Mouse (Mus musculus) neural tube, embryonic 13.5 days (tissue): ENCODE measurements around the gene Dpm3. TPM values are rescaled to one million over a fixed set of nuclear protein-coding genes. Genes with fewer than 3 reads are reported as not detected.

ENCODE experiments used
- ATAC-seq: fragments of 200-750 bp; cut with Nextera tagmentation; 2 replicates; pipeline ENCODE4 v1.8.0; 2017; ENCODE audit warnings: low read depth, mild to moderate bottlenecking, moderate TSS enrichment, moderate library complexity
- H3K27ac ChIP-seq: fragments of 300-500 bp; sonication (generic); replicated peaks from 2 replicates; pipeline ENCODE4 v1.5.1; 2015; ENCODE audit warnings: moderate library complexity, mild to moderate bottlenecking, inconsistent platforms
- H3K27me3 ChIP-seq: fragments of 300-500 bp; sonication (generic); 2 replicates; pipeline ENCODE4 v1.6.1; 2015; ENCODE audit warnings: mild to moderate bottlenecking, inconsistent platforms
- H3K36me3 ChIP-seq: fragments of 300-500 bp; sonication (generic); 2 replicates; pipeline ENCODE4 v1.6.1; 2015; ENCODE audit warnings: mild to moderate bottlenecking, inconsistent platforms
- H3K4me1 ChIP-seq: fragments of 300-500 bp; sonication (generic); replicated peaks from 2 replicates; pipeline ENCODE4 v1.6.1; 2015; ENCODE audit warnings: inconsistent platforms
- H3K4me2 ChIP-seq: fragments of 300-500 bp; sonication (generic); 2 replicates; pipeline ENCODE4 v1.6.1; 2015; ENCODE audit warnings: inconsistent platforms, mild to moderate bottlenecking, moderate library complexity
- H3K4me3 ChIP-seq: fragments of 300-500 bp; sonication (generic); 2 replicates; pipeline ENCODE4 v1.5.1; 2015; ENCODE audit warnings: mild to moderate bottlenecking, inconsistent platforms
- H3K9ac ChIP-seq: fragments of 300-500 bp; sonication (generic); 2 replicates; pipeline ENCODE4 v1.6.1; 2015; ENCODE audit warnings: moderate library complexity, mild to moderate bottlenecking, inconsistent platforms
- H3K9me3 ChIP-seq: fragments of 300-500 bp; sonication (generic); 2 replicates; pipeline ENCODE4 v1.6.1; 2016; ENCODE audit warnings: inconsistent platforms
- WGBS: fragments of 180-500 bp; shearing (Covaris S2); methylation state at CpG from one replicate; pipeline ENCODE4 v1.1.7; 2015; 5-methylcytosine and 5-hydroxymethylcytosine counted together
- polyA plus RNA-seq: library from polyadenylated mRNA; unstranded; fragments of >200 nt; fragmentation: Nextera tagmentation; extraction: Ambion mirVana; gene quantifications from 2 replicates; pipeline ENCODE4 v1.2.1, GENCODE M21; 2015

Gene Dpm3
- polyA plus RNA-seq, 1 experiment from 2014 or later: 81.4 TPM

DNA sequence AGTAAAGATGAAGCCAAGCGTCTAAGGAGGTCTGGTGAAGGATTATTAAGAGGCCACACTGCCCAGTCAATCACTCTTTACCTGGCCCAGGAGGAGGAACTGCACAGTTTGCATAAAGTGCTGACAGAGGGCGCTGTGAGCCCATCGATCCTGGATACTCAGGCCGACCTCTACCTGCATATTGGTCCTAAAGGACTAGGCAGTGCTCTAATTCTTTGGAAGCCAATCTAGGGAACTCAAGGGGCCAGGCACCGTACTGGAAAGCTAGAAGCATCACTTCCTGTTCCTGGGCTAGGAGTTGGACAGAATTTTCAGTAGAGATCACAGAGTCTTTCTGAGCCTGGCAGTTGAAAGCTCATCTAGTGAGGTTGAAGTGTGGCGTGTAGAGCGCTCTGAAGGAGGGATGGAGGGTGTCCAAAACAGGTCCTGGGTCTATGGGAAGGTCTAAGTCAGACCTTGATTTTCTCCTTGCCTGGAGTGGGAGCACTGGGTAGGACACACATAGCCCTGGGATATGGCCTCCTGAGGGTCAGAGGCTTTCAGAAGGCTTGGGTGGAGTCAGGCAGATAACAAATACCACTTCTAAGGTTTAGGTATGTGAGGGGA, 8.6 kb upstream of the Dpm3 start:
- Histone ChIP-seq H3K9ac (no peak overlapping the region), H3K36me3 (peaks cover 11% of the 10 kb centered on the region), H3K4me3 (no peak overlapping the region), H3K4me2 (no peak overlapping the region), H3K4me1 (peaks cover 40% of the 10 kb centered on the region), H3K27me3 (no peaks in the 10 kb centered on the region), H3K9me3 (no peaks in the 10 kb centered on the region), H3K27ac (peak overlapping the region; percentile 4; the same call in 1 of the 2 replicates)
- 22% methylated on average over 7 of the region's 7 CpGs for WGBS
- ATAC-seq: no peak

- Histone ChIP-seq H3K4me2 (peak overlapping the region; percentile 39), H3K27ac (no peak overlapping the region; the same call in 1 of the 2 replicates), H3K27me3 (no peaks in the 10 kb centered on the region), H3K9me3 (no peaks in the 10 kb centered on the region), H3K4me1 (peaks cover 34% of the 10 kb centered on the region), H3K36me3 (peaks cover 11% of the 10 kb centered on the region), H3K9ac (peak overlapping the region; percentile 22; the same call in 1 of the 2 replicates), H3K4me3 (no peak overlapping the region)
- ATAC-seq: no peak
- WGBS: 8% methylated on average over 17 of the region's 17 CpGs
Measured at GRCm38 (mm10) chr3:89251365-89251895, 7.7 kb upstream of the Dpm3 start.

DNA sequence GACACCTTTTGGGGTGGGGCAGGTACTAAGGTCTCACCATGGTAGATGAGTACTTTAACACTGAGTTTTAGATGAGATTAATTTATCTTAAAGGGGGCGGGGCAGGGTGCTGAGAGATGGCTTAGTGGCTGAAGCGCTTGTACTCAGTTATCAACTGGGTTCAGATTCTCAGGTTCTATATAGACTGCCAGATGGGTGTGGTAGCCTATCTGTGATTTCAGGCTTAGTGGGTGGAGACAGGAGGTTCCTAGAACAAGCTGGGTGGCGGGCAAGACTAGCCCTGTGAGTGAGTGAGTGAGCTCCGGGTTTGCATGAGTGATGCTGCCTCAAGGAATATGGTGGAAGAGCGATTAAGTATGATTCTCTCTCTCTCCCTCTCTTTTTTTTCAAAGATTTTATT, 4.2 kb upstream of the Dpm3 start:
- Histone ChIP-seq H3K4me2 (no peak overlapping the region), H3K9me3 (no peaks in the 10 kb centered on the region), H3K36me3 (no peaks in the 10 kb centered on the region), H3K4me1 (peaks cover 19% of the 10 kb centered on the region), H3K9ac (no peak overlapping the region), H3K4me3 (no peak overlapping the region), H3K27me3 (no peaks in the 10 kb centered on the region), H3K27ac (no peak overlapping the region)
- ATAC-seq: no peak
- 91% methylated on average over 5 of the region's 5 CpGs for WGBS

GRCm38 (mm10) chr3:89256177-89256576, 3.0 kb upstream of the Dpm3 start:
- ATAC-seq: no peak
- H3K27ac ChIP-seq: no peak overlapping the region
- H3K4me2 ChIP-seq: no peak overlapping the region
- no peak overlapping the region for H3K4me3 ChIP-seq
- H3K9me3 ChIP-seq: no peaks in the 10 kb centered on the region
- H3K9ac ChIP-seq: no peak overlapping the region
- peaks cover 11% of the 10 kb centered on the region for H3K4me1 ChIP-seq
- no peaks in the 10 kb centered on the region for H3K36me3 ChIP-seq
- WGBS: 75% methylated on average over 5 of the region's 5 CpGs
- H3K27me3 ChIP-seq: no peaks in the 10 kb centered on the region

- Histone ChIP-seq H3K9me3 (no peaks in the 10 kb centered on the region), H3K4me1 (no peaks in the 10 kb centered on the region), H3K4me3 (no peak overlapping the region), H3K4me2 (no peak overlapping the region), H3K36me3 (no peaks in the 10 kb centered on the region), H3K27ac (no peak overlapping the region), H3K27me3 (no peaks in the 10 kb centered on the region), H3K9ac (no peak overlapping the region)
- ATAC-seq: no peak
- WGBS: 77% methylated on average over 3 of the region's 3 CpGs
Measured at GRCm38 (mm10) chr3:89260211-89260610, 1.1 kb downstream of the Dpm3 start.

GRCm38 (mm10) chr3:89262417-89262816, 3.3 kb downstream of the Dpm3 start:
- Histone ChIP-seq H3K9me3 (no peaks in the 10 kb centered on the region), H3K4me2 (no peak overlapping the region), H3K4me1 (peaks cover 13% of the 10 kb centered on the region), H3K27me3 (no peaks in the 10 kb centered on the region), H3K9ac (no peak overlapping the region), H3K4me3 (no peak overlapping the region), H3K36me3 (no peaks in the 10 kb centered on the region), H3K27ac (no peak overlapping the region)
- 73% methylated on average over 10 of the region's 10 CpGs for WGBS
- ATAC-seq: no peak

- H3K9ac ChIP-seq: peak overlapping the region; percentile 93
- peak overlapping the region; percentile 72 for H3K4me3 ChIP-seq
- no peaks in the 10 kb centered on the region for H3K36me3 ChIP-seq
- H3K4me1 ChIP-seq: peaks cover 45% of the 10 kb centered on the region
- H3K27ac ChIP-seq: peak overlapping the region; percentile 85
- H3K9me3 ChIP-seq: no peaks in the 10 kb centered on the region
- no peaks in the 10 kb centered on the region for H3K27me3 ChIP-seq
- peak; percentile 87 for ATAC-seq
- H3K4me2 ChIP-seq: peak overlapping the region; percentile 95
- under 1% methylated on average over 20 of the region's 20 CpGs for WGBS
Measured at GRCm38 (mm10) chr3:89266439-89266893, 7.3 kb downstream of the Dpm3 start.

DNA sequence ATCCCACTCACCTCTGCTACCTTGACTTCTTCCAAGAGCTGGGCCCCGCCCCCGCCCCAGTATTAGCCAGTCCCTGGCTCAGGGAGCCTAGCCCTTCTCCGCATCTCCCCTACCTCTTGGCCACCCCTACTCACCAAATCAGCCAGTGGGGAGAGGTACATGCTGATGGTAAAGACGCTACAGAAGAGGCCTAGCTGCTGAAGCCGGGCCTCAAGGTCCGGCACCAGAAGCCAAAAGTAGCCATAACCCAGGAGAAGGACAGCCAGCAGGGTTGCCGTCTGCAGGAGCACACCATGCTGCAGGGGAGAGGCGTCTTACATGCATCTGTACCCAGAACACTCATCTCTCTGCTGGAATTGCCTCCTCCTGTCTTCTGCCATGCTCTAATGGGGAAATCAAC, 9.8 kb downstream of the Dpm3 start:
- no peaks in the 10 kb centered on the region for H3K36me3 ChIP-seq
- no peaks in the 10 kb centered on the region for H3K27me3 ChIP-seq
- no peaks in the 10 kb centered on the region for H3K9me3 ChIP-seq
- peaks cover 52% of the 10 kb centered on the region for H3K4me1 ChIP-seq
- H3K9ac ChIP-seq: peak overlapping the region; percentile 53; the same call in 1 of the 2 replicates
- no peak overlapping the region for H3K27ac ChIP-seq
- H3K4me2 ChIP-seq: peak overlapping the region; percentile 81
- WGBS: 55% methylated on average over 8 of the region's 8 CpGs
- peak overlapping the region; percentile 51 for H3K4me3 ChIP-seq
- ATAC-seq: no peak

- H3K27ac ChIP-seq: peak within 1 kb of the TSS; percentile 74
- H3K9ac ChIP-seq: peak within 1 kb of the TSS; percentile 80
- H3K9me3 ChIP-seq: no peaks in the 10 kb centered on the region
- peak within 1 kb of the TSS; percentile 51 for H3K4me3 ChIP-seq
- H3K27me3 ChIP-seq: no peaks in the 10 kb centered on the region
- no peaks in the 10 kb centered on the region for H3K36me3 ChIP-seq
- peak; percentile 21 for ATAC-seq
- peaks cover 52% of the 10 kb centered on the region for H3K4me1 ChIP-seq
- peak within 1 kb of the TSS; percentile 81 for H3K4me2 ChIP-seq
- 4% methylated on average over 39 of the region's 39 CpGs for WGBS
Measured at GRCm38 (mm10) chr3:89270051-89270755, 11.0 kb downstream of the Dpm3 start, which contains the start of gene Slc50a1. Gene Slc50a1, minus strand, starts transcription at chr3:89270570.

DNA sequence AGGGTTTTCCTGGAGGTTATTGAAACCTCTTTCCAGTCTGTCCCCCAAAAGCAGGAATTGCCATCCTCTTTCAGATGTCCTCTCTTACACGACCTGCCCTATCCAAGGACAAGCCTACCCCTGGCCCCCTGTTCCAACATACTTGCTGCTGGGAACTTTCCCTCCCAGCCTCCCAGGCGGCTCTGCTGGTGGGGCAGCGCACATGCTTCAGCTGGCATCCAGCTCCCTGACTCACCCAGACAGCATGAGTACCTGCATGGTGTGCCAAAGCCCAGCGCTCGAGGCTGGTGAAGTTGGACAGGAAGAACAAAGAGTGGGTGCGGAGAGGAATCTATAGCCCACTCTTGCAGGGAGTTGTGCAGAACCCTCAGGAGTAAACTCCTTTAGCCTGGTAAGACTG, 11.7 kb downstream of the Dpm3 start:
- Histone ChIP-seq H3K4me2 (peak overlapping the region; percentile 81), H3K27me3 (no peaks in the 10 kb centered on the region), H3K36me3 (no peaks in the 10 kb centered on the region), H3K4me3 (peak overlapping the region; percentile 51), H3K9me3 (no peaks in the 10 kb centered on the region), H3K9ac (peak overlapping the region; percentile 80), H3K4me1 (peaks cover 50% of the 10 kb centered on the region), H3K27ac (peak overlapping the region; percentile 74)
- no peak for ATAC-seq
- 66% methylated on average over 6 of the region's 6 CpGs for WGBS

DNA sequence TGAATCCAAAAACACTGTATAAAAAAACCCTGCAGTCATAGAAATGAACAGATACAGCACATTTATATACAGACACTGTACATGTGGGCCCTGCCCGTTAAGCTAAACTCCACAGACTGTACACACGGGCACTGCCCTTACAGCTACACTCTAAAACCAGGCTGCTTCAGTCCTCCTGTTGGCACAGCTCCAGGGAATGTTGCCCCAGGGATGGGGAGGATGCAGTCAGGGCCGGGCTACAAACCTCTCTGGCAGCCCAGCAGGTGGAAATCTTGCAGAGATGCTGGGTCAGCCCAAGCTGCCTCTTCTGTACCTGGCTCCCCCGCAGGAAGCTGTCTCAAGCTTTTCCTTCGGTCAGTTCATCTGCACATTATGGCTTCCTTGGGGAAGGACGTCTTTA, 12.6 kb downstream of the Dpm3 start:
- Histone ChIP-seq H3K9ac (0 out of 2 replicates have a peak overlapping the region, but pooled peaks have one; percentile 22), H3K27me3 (0 out of 2 replicates have a peak, but pooled peaks cover 6% of the 10 kb centered on the region)
- 42% methylated on average over 6 of the region's 6 CpGs for WGBS

GRCm38 (mm10) chr3:89276061-89276460, 16.9 kb downstream of the Dpm3 start:
- H3K27me3 ChIP-seq: peaks cover 39% of the 10 kb centered on the region
- peaks cover 51% of the 10 kb centered on the region for H3K4me1 ChIP-seq

More for the DNA sequence above, 12.6 kb downstream of the Dpm3 start:
- H3K4me3 ChIP-seq: no peak overlapping the region
- no peaks in the 10 kb centered on the region for H3K9me3 ChIP-seq
- no peak overlapping the region for H3K4me2 ChIP-seq
- no peak overlapping the region for H3K27ac ChIP-seq
- no peak for ATAC-seq
- H3K36me3 ChIP-seq: no peaks in the 10 kb centered on the region
- H3K4me1 ChIP-seq: peaks cover 46% of the 10 kb centered on the region

More at GRCm38 (mm10) chr3:89276061-89276460, 16.9 kb downstream of the Dpm3 start:
- Histone ChIP-seq H3K9me3 (no peaks in the 10 kb centered on the region), H3K36me3 (no peaks in the 10 kb centered on the region), H3K4me3 (no peak overlapping the region), H3K27ac (no peak overlapping the region), H3K9ac (no peak overlapping the region), H3K4me2 (no peak overlapping the region)
- 95% methylated on average over 13 of the region's 13 CpGs for WGBS
- ATAC-seq: no peak
